Mouse (Mus musculus): ENCODE data around the gene Haao. TPM values are rescaled to one million over a fixed set of nuclear protein-coding genes. Genes with fewer than 3 reads are reported as not detected.

The Haao gene
- total RNA-seq (2018; cell fraction: chromatin; rRNA removed): 1 to 10 TPM in 3 of 26 experiments, under 1 TPM in 4, not detected in 19; 0.19 to 1.5 (median 0.80) TPM
- total RNA-seq (2018; cell fraction: cytosol; rRNA removed): under 1 TPM in 17 of 26 experiments, not detected in 9; 0.05 to 0.43 (median 0.24) TPM
- 1 to 10 TPM in 3 of 26 experiments, under 1 TPM in 15, not detected in 8; 0.26 to 2.4 (median 0.62) TPM for total RNA-seq (2018; cell fraction: nucleus; rRNA removed)
- polyA plus RNA-seq (2018): 0.53 to 0.67 TPM (median 0.56 TPM) in 3 replicates

- 43% methylated on average over 3 of the region's 3 CpGs for WGBS (ENCODE audit: missing documents)
- Histone ChIP-seq H3K27ac (peak within 1 kb of the TSS; percentile 29; the same call in 1 of the 2 replicates), H3K4me3 (ENCODE audit: inconsistent target) (peak within 1 kb of the TSS; percentile 1; the same call in 1 of the 2 replicates), H3K36me3 (ENCODE audit: inconsistent target) (no peaks in the 10 kb centered on the region), H3K79me2 (ENCODE audit: inconsistent target) (no peaks in the 10 kb centered on the region)
These were observed at the start of gene Haao for GRCm38 (mm10) chr17:83847815-83848214. Gene Haao (minus strand): TSS chr17:83847963.

GRCm38 (mm10) chr17:83897361-83897799 lies 49.6 kb upstream of the Haao start:
- H3K79me2 ChIP-seq (ENCODE audit: inconsistent target): no peaks in the 10 kb centered on the region
- H3K36me3 ChIP-seq (ENCODE audit: inconsistent target): no peaks in the 10 kb centered on the region
- no peak overlapping the region for H3K4me3 ChIP-seq (ENCODE audit: inconsistent target)
- WGBS (ENCODE audit: missing documents): 92% methylated on average over 8 of the region's 8 CpGs
- H3K27ac ChIP-seq: no peak overlapping the region

DNA sequence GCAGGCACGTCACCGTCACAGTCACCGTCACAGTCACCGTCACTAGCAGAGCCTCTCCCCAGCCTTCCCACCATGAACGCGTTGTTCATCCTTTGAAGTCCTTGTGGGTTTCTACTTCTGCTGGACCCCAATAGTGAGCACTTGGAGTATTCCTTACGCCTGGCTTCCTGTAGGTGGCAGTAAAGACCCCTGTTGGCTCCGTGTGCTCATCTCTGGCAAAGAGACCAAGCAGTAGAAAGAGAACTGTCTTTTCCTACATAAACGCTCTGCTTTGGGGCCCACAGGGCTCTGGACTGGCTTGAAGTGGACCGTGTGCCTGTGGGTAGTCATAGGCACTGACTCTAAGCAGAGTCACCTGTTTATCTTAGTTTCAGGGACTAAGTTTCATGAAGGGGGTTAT lies 49.0 kb upstream of the Haao start:
- WGBS (ENCODE audit: missing documents): 43% methylated on average over 10 of the region's 10 CpGs
- Histone ChIP-seq H3K27ac (no peak overlapping the region), H3K36me3 (ENCODE audit: inconsistent target) (no peaks in the 10 kb centered on the region), H3K4me3 (ENCODE audit: inconsistent target) (no peak overlapping the region), H3K79me2 (ENCODE audit: inconsistent target) (no peaks in the 10 kb centered on the region)

DNA sequence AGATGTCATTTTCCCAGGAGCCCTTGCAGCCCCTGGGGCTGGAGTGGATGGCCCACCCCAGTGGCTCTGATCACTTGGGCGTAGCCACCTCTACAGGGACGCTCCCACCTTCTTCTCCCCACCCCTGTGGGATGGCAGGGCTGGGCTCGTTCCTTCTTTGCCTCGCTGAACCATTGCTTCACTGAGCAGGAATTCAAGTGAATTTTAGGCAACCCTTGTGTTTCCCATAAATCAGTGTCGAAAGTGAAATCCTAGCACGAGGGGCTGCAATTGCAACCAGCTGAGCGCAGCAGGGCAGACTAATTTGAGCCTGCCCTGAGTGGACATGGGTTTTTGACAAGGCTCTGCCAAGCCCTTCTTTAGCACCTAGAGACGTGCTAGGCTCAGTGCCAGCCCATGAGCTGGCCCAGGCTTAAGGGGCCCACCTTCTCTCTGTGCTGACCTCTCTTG lies 47.6 kb upstream of the Haao start:
- WGBS (ENCODE audit: missing documents): 83% methylated on average over 8 of the region's 8 CpGs
- no peak overlapping the region for H3K4me3 ChIP-seq (ENCODE audit: inconsistent target)
- no peaks in the 10 kb centered on the region for H3K36me3 ChIP-seq (ENCODE audit: inconsistent target)
- no peak overlapping the region for H3K27ac ChIP-seq
- no peaks in the 10 kb centered on the region for H3K79me2 ChIP-seq (ENCODE audit: inconsistent target)

- no peaks in the 10 kb centered on the region for H3K36me3 ChIP-seq (ENCODE audit: inconsistent target)
- H3K27ac ChIP-seq: no peak overlapping the region
- H3K4me3 ChIP-seq (ENCODE audit: inconsistent target): no peak overlapping the region
- no peaks in the 10 kb centered on the region for H3K79me2 ChIP-seq (ENCODE audit: inconsistent target)
- 67% methylated on average over 4 of the region's 4 CpGs for WGBS (ENCODE audit: missing documents)
These were observed 45.4 kb upstream of the Haao start for GRCm38 (mm10) chr17:83893134-83893533.

DNA sequence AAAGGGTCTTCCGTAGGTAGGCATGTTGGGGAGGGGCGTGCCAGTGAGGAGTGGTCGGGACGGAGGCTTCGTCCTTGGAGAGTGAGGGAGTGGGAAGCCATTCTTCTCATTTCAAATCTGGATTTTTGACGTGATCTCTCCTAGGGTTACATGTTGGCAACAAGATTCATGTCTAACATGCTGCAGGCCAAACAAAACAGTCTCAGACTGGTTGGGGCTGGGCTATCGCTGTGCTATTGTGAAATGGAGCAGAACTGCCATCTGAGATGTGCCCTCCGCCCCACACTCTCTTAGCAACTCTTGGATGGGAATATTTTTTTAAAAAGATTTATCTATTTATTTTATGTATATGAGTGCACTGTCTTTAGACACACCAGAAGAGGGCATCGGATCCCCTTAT lies 44.1 kb upstream of the Haao start:
- Histone ChIP-seq H3K27ac (no peak overlapping the region), H3K79me2 (ENCODE audit: inconsistent target) (no peaks in the 10 kb centered on the region), H3K36me3 (ENCODE audit: inconsistent target) (no peaks in the 10 kb centered on the region), H3K4me3 (ENCODE audit: inconsistent target) (no peak overlapping the region)
- 91% methylated on average over 9 of the region's 9 CpGs for WGBS (ENCODE audit: missing documents)

- H3K27ac ChIP-seq: no peak overlapping the region
- WGBS (ENCODE audit: missing documents): 83% methylated on average over 5 of the region's 5 CpGs
These were observed 42.6 kb upstream of the Haao start for GRCm38 (mm10) chr17:83890373-83890696.

DNA sequence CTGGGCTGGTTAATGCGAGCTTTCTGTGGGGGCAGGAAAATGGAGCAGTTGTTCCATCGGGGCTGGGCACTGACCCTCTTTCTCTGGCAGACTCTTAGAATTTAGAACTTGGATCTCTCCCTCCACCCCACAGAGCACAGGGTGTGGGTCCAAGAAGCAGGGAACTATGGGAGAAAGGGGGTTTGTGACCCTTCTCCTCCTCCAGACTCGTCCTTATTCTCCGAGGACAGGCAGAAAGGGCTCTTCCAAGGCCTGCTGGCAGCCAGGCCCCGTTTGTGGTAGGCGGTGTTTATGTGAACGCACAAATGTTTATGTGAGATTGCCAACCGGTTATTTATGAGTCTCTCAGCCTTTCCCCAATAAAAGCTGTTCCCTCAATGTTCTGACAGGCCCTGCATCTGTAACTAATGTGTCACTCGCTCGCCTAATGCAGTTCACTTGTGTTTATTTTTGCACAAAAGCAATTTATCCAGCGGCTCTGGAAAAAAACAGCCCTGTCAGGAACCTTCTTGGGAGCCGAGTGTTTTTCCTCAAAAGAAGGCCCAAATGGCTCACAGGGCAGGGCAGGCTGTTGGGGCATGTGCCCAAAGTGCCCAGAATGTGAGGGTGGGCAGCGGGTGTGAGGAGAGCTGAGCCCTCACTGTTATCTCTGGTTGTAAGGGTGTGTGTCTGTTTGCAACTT lies 42.1 kb upstream of the Haao start:
- WGBS (ENCODE audit: missing documents): 92% methylated on average over 13 of the region's 13 CpGs
- H3K27ac ChIP-seq: no peak overlapping the region

More at GRCm38 (mm10) chr17:83890373-83890696, 42.6 kb upstream of the Haao start:
- no peaks in the 10 kb centered on the region for H3K79me2 ChIP-seq (ENCODE audit: inconsistent target)
- no peaks in the 10 kb centered on the region for H3K36me3 ChIP-seq (ENCODE audit: inconsistent target)
- H3K4me3 ChIP-seq (ENCODE audit: inconsistent target): no peak overlapping the region

DNA sequence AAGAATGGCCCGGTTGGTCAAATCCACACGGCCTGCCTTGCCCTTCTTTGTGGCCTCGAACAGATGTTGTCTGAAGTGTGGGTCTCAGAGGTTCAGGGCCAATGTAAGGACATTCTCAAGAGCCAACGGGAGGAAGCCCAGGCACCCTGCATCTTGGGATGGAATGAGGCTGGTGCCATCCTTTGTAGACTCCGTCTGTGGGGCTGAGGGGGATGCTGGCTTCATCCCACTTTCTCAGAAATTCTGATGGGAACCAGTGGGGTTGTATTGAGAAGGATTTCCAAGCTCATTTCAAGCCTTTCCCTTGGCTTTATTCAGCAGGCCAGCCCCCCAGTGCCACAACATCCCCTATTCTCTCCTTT lies 41.5 kb upstream of the Haao start:
- Histone ChIP-seq H3K4me3 (ENCODE audit: inconsistent target) (no peak overlapping the region), H3K36me3 (ENCODE audit: inconsistent target) (no peaks in the 10 kb centered on the region), H3K27ac (no peak overlapping the region), H3K79me2 (ENCODE audit: inconsistent target) (no peaks in the 10 kb centered on the region)
- WGBS (ENCODE audit: missing documents): 97% methylated on average over 5 of the region's 5 CpGs

More for the DNA sequence above, 42.1 kb upstream of the Haao start:
- Histone ChIP-seq H3K4me3 (ENCODE audit: inconsistent target) (no peak overlapping the region), H3K36me3 (ENCODE audit: inconsistent target) (no peaks in the 10 kb centered on the region), H3K79me2 (ENCODE audit: inconsistent target) (no peaks in the 10 kb centered on the region)

DNA sequence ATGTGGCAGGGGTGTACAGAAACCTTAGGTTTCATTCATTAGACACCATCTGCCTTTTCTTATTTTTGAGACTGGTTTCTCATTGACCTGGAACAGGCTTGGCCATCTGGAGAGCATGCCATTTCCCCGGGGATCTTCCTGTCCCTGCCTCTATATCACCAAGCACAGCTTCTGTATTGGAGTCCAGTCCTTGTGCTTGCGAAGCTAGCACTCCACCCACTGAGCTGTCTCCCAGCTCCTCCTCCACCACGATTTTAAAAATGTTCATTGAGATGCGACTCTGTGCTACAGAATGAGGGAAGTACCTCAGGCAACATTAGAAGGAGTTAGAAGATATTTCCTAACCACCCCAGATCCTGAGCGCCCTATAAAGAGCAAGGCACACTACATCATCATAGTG lies 39.5 kb upstream of the Haao start:
- 90% methylated on average over 5 of the region's 5 CpGs for WGBS (ENCODE audit: missing documents)

GRCm38 (mm10) chr17:83886395-83886794 lies 38.6 kb upstream of the Haao start:
- H3K27ac ChIP-seq: no peak overlapping the region
- H3K4me3 ChIP-seq (ENCODE audit: inconsistent target): no peak overlapping the region
- WGBS (ENCODE audit: missing documents): 95% methylated on average over 3 of the region's 3 CpGs
- no peaks in the 10 kb centered on the region for H3K79me2 ChIP-seq (ENCODE audit: inconsistent target)
- no peaks in the 10 kb centered on the region for H3K36me3 ChIP-seq (ENCODE audit: inconsistent target)

More for the DNA sequence above, 39.5 kb upstream of the Haao start:
- no peaks in the 10 kb centered on the region for H3K36me3 ChIP-seq (ENCODE audit: inconsistent target)
- no peak overlapping the region for H3K27ac ChIP-seq
- no peaks in the 10 kb centered on the region for H3K79me2 ChIP-seq (ENCODE audit: inconsistent target)
- H3K4me3 ChIP-seq (ENCODE audit: inconsistent target): no peak overlapping the region

DNA sequence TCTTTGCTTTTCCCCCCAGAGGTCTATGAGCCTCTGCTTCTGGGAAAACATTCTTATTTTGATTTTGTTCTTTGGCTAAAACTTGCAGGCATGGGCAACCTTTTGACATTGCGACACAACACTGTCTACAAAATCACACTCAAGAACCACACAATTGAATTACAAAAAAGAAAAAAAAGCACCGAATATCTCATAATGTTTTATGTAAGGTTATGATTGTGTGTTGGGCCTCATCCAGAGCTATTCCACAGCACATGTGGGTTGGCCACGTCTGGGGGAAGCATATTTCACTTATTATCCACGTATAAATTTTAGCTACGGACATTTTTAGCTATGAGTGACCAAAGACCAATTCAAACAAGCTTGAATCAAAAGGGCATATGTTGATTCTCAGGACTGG lies 38.0 kb upstream of the Haao start:
- no peak overlapping the region for H3K27ac ChIP-seq

GRCm38 (mm10) chr17:83885021-83885582 lies 37.3 kb upstream of the Haao start:
- 92% methylated on average over 13 of the region's 13 CpGs for WGBS (ENCODE audit: missing documents)
- H3K27ac ChIP-seq: no peak overlapping the region
- no peaks in the 10 kb centered on the region for H3K79me2 ChIP-seq (ENCODE audit: inconsistent target)
- no peak overlapping the region for H3K4me3 ChIP-seq (ENCODE audit: inconsistent target)
- H3K36me3 ChIP-seq (ENCODE audit: inconsistent target): no peaks in the 10 kb centered on the region

More for the DNA sequence above, 38.0 kb upstream of the Haao start:
- Histone ChIP-seq H3K36me3 (ENCODE audit: inconsistent target) (no peaks in the 10 kb centered on the region), H3K79me2 (ENCODE audit: inconsistent target) (no peaks in the 10 kb centered on the region), H3K4me3 (ENCODE audit: inconsistent target) (no peak overlapping the region)
- WGBS (ENCODE audit: missing documents): 96% methylated on average over 5 of the region's 5 CpGs

GRCm38 (mm10) chr17:83882788-83883187 lies 35.0 kb upstream of the Haao start:
- 92% methylated on average over 2 of the region's 2 CpGs for WGBS (ENCODE audit: missing documents)
- Histone ChIP-seq H3K4me3 (ENCODE audit: inconsistent target) (no peak overlapping the region), H3K27ac (no peak overlapping the region), H3K79me2 (ENCODE audit: inconsistent target) (no peaks in the 10 kb centered on the region), H3K36me3 (ENCODE audit: inconsistent target) (no peaks in the 10 kb centered on the region)

DNA sequence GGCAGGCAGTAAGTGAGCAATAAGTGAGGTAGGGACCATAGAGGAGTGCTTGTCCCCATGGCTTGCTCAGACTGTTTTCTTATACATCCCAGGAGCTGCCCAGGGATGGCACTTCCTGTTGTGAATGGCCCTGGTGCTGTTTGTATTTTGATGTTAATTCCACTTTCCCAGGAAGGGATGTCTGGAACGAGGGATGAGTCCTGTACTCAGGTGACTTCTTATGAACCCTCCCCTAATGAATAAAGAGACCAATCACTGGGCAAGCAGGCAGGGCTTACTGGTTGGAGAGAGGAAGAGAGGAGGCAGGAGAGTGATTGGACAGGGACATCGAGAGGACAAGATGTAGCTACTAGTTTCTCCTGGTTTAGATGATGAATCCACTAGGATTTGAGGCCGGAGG lies 33.3 kb upstream of the Haao start:
- no peak overlapping the region for H3K4me3 ChIP-seq (ENCODE audit: inconsistent target)
- WGBS (ENCODE audit: missing documents): 98% methylated on average over 3 of the region's 3 CpGs
- H3K27ac ChIP-seq: no peak overlapping the region
- H3K79me2 ChIP-seq (ENCODE audit: inconsistent target): no peaks in the 10 kb centered on the region
- H3K36me3 ChIP-seq (ENCODE audit: inconsistent target): no peaks in the 10 kb centered on the region

Data from macrophage (primary cell).